In genomic region chr5:24586106-24586505, GRCm38 (mm10) we compare ENCODE assay signal across 8 mouse cellular contexts. TPM values are rescaled to one million over a fixed set of nuclear protein-coding genes. Genes with fewer than 3 reads are reported as not detected.
DNase-seq lines count a peak whose midpoint lies in the region; ATAC-seq lines count a peak whose summit lies in the region.

No protein-coding gene starts in this region.

- no peaks in the 10 kb centered on the region for H3K36me3 ChIP-seq in neural tube, embryonic 11.5 days (ENCODE audit: control insufficient read depth, insufficient read depth, low read length)
- peaks cover 31% of the 10 kb centered on the region for H3K36me3 ChIP-seq in embryonic facial prominence, embryonic 15.5 days
- peaks cover 31% of the 10 kb centered on the region for H3K36me3 ChIP-seq in limb, embryonic 13.5 days
- H3K36me3 ChIP-seq in stomach, embryonic 14.5 days (ENCODE audit: control insufficient read depth, insufficient read depth, low read length) = peaks cover 18% of the 10 kb centered on the region

- peak overlapping the region; percentile 81 for H3K9ac ChIP-seq in neural tube, embryonic 11.5 days (ENCODE audit: low read length)
- peak overlapping the region; percentile 58; the same call in 1 of the 2 replicates for H3K9ac ChIP-seq in embryonic facial prominence, embryonic 15.5 days
- H3K9ac ChIP-seq in limb, embryonic 13.5 days = peak overlapping the region; percentile 88
- peak overlapping the region; percentile 55; the same call in 1 of the 2 replicates for H3K9ac ChIP-seq in stomach, embryonic 14.5 days (replicated peaks; ENCODE audit: low read depth, low read length)

- ATAC-seq in neural tube, embryonic 11.5 days (ENCODE audit: insufficient read depth, low FRiP score, low TSS enrichment) = no peak
- no peak for ATAC-seq in embryonic facial prominence, embryonic 15.5 days (ENCODE audit: insufficient number of reproducible peaks, low FRiP score, low TSS enrichment, low read depth)
- peak; percentile 41 for ATAC-seq in limb, embryonic 13.5 days (ENCODE audit: low FRiP score, low read depth)
- peak; percentile 7; the same call in 1 of the 2 replicates for ATAC-seq in stomach, embryonic 14.5 days (ENCODE audit: insufficient number of reproducible peaks, insufficient read depth, low FRiP score, low read depth)

- H3K4me2 ChIP-seq in neural tube, embryonic 11.5 days (ENCODE audit: low read depth) = peak overlapping the region; percentile 55
- peak overlapping the region; percentile 83 for H3K4me2 ChIP-seq in embryonic facial prominence, embryonic 15.5 days (replicated peaks)
- peak overlapping the region; percentile 81 for H3K4me2 ChIP-seq in limb, embryonic 13.5 days (replicated peaks)
- H3K4me2 ChIP-seq in stomach, embryonic 14.5 days (replicated peaks; ENCODE audit: low read depth, low read length) = peak overlapping the region; percentile 62

- no peaks in the 10 kb centered on the region for H3K27me3 ChIP-seq in neural tube, embryonic 11.5 days (ENCODE audit: control insufficient read depth, insufficient read depth, low read length)
- no peaks in the 10 kb centered on the region for H3K27me3 ChIP-seq in embryonic facial prominence, embryonic 15.5 days
- H3K27me3 ChIP-seq in limb, embryonic 13.5 days = no peaks in the 10 kb centered on the region
- no peaks in the 10 kb centered on the region for H3K27me3 ChIP-seq in stomach, embryonic 14.5 days (ENCODE audit: control insufficient read depth, insufficient read depth, low read length)

- H3K4me3 ChIP-seq in neural tube, embryonic 11.5 days (ENCODE audit: low read depth, low read length) = peak overlapping the region; percentile 83
- peak overlapping the region; percentile 70 for H3K4me3 ChIP-seq in embryonic facial prominence, embryonic 15.5 days (replicated peaks)
- peak overlapping the region; percentile 89 for H3K4me3 ChIP-seq in limb, embryonic 13.5 days
- H3K4me3 ChIP-seq in stomach, embryonic 14.5 days (ENCODE audit: low read depth, low read length) = peak overlapping the region; percentile 72

- no peak overlapping the region for H3K27ac ChIP-seq in neural tube, embryonic 11.5 days (ENCODE audit: low read depth, low read length)
- peak overlapping the region; percentile 31; the same call in 1 of the 2 replicates for H3K27ac ChIP-seq in embryonic facial prominence, embryonic 15.5 days (replicated peaks)
- peak overlapping the region; percentile 23; the same call in 1 of the 2 replicates for H3K27ac ChIP-seq in limb, embryonic 13.5 days
- H3K27ac ChIP-seq in stomach, embryonic 14.5 days (ENCODE audit: low read length) = no peak overlapping the region

- DNase-seq in neural tube, embryonic 11.5 days (ENCODE audit: low spot score) = no peak
- DNase-seq in neural tube, embryonic 10.5 days (ENCODE audit: extremely low spot score, low spot score) = no peak
- DNase-seq in retina, embryonic 14.5 days (ENCODE audit: low spot score) = no peak
- no peak for DNase-seq in right cerebral cortex, postnatal 14 days
- no peak for DNase-seq in ovary, postnatal 10 days (ENCODE audit: low spot score)

- peaks cover 7% of the 10 kb centered on the region for H3K4me1 ChIP-seq in neural tube, embryonic 11.5 days (ENCODE audit: control insufficient read depth, insufficient read depth, low read length)
- H3K4me1 ChIP-seq in embryonic facial prominence, embryonic 15.5 days = peaks cover 26% of the 10 kb centered on the region
- H3K4me1 ChIP-seq in limb, embryonic 13.5 days = peaks cover 23% of the 10 kb centered on the region
- peaks cover 10% of the 10 kb centered on the region; the same call in 1 of the 2 replicates for H3K4me1 ChIP-seq in stomach, embryonic 14.5 days (ENCODE audit: control insufficient read depth, insufficient read depth, low read length)

- no peaks in the 10 kb centered on the region for H3K9me3 ChIP-seq in neural tube, embryonic 11.5 days (ENCODE audit: control insufficient read depth, low read length)
- H3K9me3 ChIP-seq in embryonic facial prominence, embryonic 15.5 days (replicated peaks) = no peaks in the 10 kb centered on the region
- no peaks in the 10 kb centered on the region for H3K9me3 ChIP-seq in limb, embryonic 13.5 days
- H3K9me3 ChIP-seq in stomach, embryonic 14.5 days (ENCODE audit: control insufficient read depth, low read depth, low read length) = no peaks in the 10 kb centered on the region

- 10% methylated on average over 8 of the region's 8 CpGs for WGBS in neural tube, embryonic 11.5 days
- WGBS in embryonic facial prominence, embryonic 15.5 days = 8% methylated on average over 8 of the region's 8 CpGs
- WGBS in limb, embryonic 13.5 days = 11% methylated on average over 8 of the region's 8 CpGs
- 9% methylated on average over 8 of the region's 8 CpGs for WGBS in stomach, embryonic 14.5 days

RNA-seq across cellular contexts. Expression of gene Chpf2, which starts 0.4 kb away (rescaled TPM):
- polyA plus RNA-seq in neural tube, embryonic 11.5 days (2014; fragmentation: Nextera tagmentation; extraction: Ambion mirVana) = 10.3 and 13.0 TPM in 2 replicates
- 30.3 and 33.1 TPM in 2 replicates for polyA plus RNA-seq in embryonic facial prominence, embryonic 15.5 days (2015; fragmentation: Nextera tagmentation; extraction: Ambion mirVana)
- 31.6 and 33.3 TPM in 2 replicates for polyA plus RNA-seq in limb, embryonic 13.5 days (2015; fragmentation: Nextera tagmentation; extraction: Ambion mirVana)
- 11.3 and 13.4 TPM in 2 replicates for polyA plus RNA-seq in stomach, embryonic 14.5 days (2014; fragmentation: Nextera tagmentation; extraction: Ambion mirVana)

RNA-seq across cellular contexts. Expression of gene Abcf2, which starts 8.8 kb away (rescaled TPM):
- polyA plus RNA-seq in neural tube, embryonic 11.5 days (2014; fragmentation: Nextera tagmentation; extraction: Ambion mirVana) = 136 and 147 TPM in 2 replicates
- polyA plus RNA-seq in embryonic facial prominence, embryonic 15.5 days (2015; fragmentation: Nextera tagmentation; extraction: Ambion mirVana) = 93.7 and 100 TPM in 2 replicates
- polyA plus RNA-seq in limb, embryonic 13.5 days (2015; fragmentation: Nextera tagmentation; extraction: Ambion mirVana) = 120 and 128 TPM in 2 replicates
- polyA plus RNA-seq in stomach, embryonic 14.5 days (2014; fragmentation: Nextera tagmentation; extraction: Ambion mirVana) = 79.5 and 89.2 TPM in 2 replicates

RNA-seq across cellular contexts. Expression of gene 4931409K22Rik, which starts 29.5 kb away (rescaled TPM):
- polyA plus RNA-seq in neural tube, embryonic 11.5 days (2014; fragmentation: Nextera tagmentation; extraction: Ambion mirVana) = not detected in 2 replicates
- polyA plus RNA-seq in embryonic facial prominence, embryonic 15.5 days (2015; fragmentation: Nextera tagmentation; extraction: Ambion mirVana) = 0.07 TPM in 1 of 2 replicates, not detected in the other
- polyA plus RNA-seq in limb, embryonic 13.5 days (2015; fragmentation: Nextera tagmentation; extraction: Ambion mirVana) = 0.17 and 0.49 TPM in 2 replicates
- polyA plus RNA-seq in stomach, embryonic 14.5 days (2014; fragmentation: Nextera tagmentation; extraction: Ambion mirVana) = 0.10 TPM in 2 replicates

RNA-seq across cellular contexts. Expression of gene Smarcd3, which starts 38.1 kb away (rescaled TPM):
- polyA plus RNA-seq in neural tube, embryonic 11.5 days (2014; fragmentation: Nextera tagmentation; extraction: Ambion mirVana) = 43.7 and 49.3 TPM in 2 replicates
- 39.7 and 42.4 TPM in 2 replicates for polyA plus RNA-seq in embryonic facial prominence, embryonic 15.5 days (2015; fragmentation: Nextera tagmentation; extraction: Ambion mirVana)
- 51.2 and 51.3 TPM in 2 replicates for polyA plus RNA-seq in limb, embryonic 13.5 days (2015; fragmentation: Nextera tagmentation; extraction: Ambion mirVana)
- 35.6 and 36.2 TPM in 2 replicates for polyA plus RNA-seq in stomach, embryonic 14.5 days (2014; fragmentation: Nextera tagmentation; extraction: Ambion mirVana)

RNA-seq across cellular contexts. Expression of gene Asb10, which starts 45.3 kb away (rescaled TPM):
- 0.38 TPM in 1 of 2 replicates, not detected in the other for polyA plus RNA-seq in neural tube, embryonic 11.5 days (2014; fragmentation: Nextera tagmentation; extraction: Ambion mirVana)
- polyA plus RNA-seq in embryonic facial prominence, embryonic 15.5 days (2015; fragmentation: Nextera tagmentation; extraction: Ambion mirVana) = 1.1 and 1.2 TPM in 2 replicates
- 1.6 and 2.2 TPM in 2 replicates for polyA plus RNA-seq in limb, embryonic 13.5 days (2015; fragmentation: Nextera tagmentation; extraction: Ambion mirVana)
- polyA plus RNA-seq in stomach, embryonic 14.5 days (2014; fragmentation: Nextera tagmentation; extraction: Ambion mirVana) = 0.22 and 0.34 TPM in 2 replicates

Comparison
In these comparisons a context has a peak if more than half of its experiments do, and no peak if none do; other contexts are left out.
1. ATAC-seq: peak in limb, embryonic 13.5 days (single experiment) and stomach, embryonic 14.5 days (single experiment); none in neural tube, embryonic 11.5 days (single experiment) and embryonic facial prominence, embryonic 15.5 days (single experiment).
2. H3K27ac ChIP-seq: peak in embryonic facial prominence, embryonic 15.5 days (single experiment) and limb, embryonic 13.5 days (single experiment); none in neural tube, embryonic 11.5 days (single experiment) and stomach, embryonic 14.5 days (single experiment).
3. Peak in every context shown above with its lines, with median percentiles within 50 percentile points of each other: H3K4me2 ChIP-seq, H3K4me3 ChIP-seq and H3K9ac ChIP-seq.